Mouse (Mus musculus): ENCODE data around the gene Zfp451. TPM values are rescaled to one million over a fixed set of nuclear protein-coding genes. Genes with fewer than 3 reads are reported as not detected.
A peak's percentile ranks its signal among the peaks of the same experiment; 100 is the strongest.

Zfp451 gene
- polyA plus RNA-seq, 1 experiment = 5.0 TPM

DNA sequence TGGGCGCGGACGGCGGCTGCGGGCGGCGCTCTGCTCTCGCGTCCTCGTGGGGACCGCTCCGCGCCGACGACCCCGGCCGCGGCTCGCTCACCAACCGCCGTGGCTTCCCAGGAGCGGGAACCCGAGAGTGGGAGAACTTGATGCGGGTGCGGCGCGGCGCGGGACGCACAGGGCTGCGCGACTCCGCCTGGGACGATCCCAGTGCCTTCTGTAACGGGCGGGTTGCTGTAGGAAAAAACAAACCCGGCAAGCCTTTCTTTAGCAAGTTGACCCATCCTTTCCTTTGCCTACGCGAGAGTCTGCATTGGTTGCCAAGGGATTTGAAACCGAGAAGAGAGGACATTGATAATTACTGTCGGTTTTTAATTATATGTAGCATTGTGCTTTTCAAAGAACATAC, 94.2 kb downstream of the Zfp451 start:
- no peaks in the 10 kb centered on the region for H3K27me3 ChIP-seq (replicated peaks; ENCODE audit: control insufficient read depth, insufficient read depth, low read length)
- WGBS = under 1% methylated on average over 41 of the region's 41 CpGs
- no peaks in the 10 kb centered on the region; the same call in 1 of the 2 replicates for H3K36me3 ChIP-seq (ENCODE audit: control insufficient read depth, insufficient read depth, low read length)
- TF ChIP-seq CTCF (conservative IDR thresholded peaks at IDR 0.05; ENCODE audit: insufficient read depth, insufficient read length, low read depth, low read length) = no peak
- TF ChIP-seq POLR2A (IDR thresholded peaks at IDR 0.05; ENCODE audit: low read depth, low read length) = no peak
- no peaks in the 10 kb centered on the region for H3K4me1 ChIP-seq (ENCODE audit: control insufficient read depth, insufficient read depth, low read length)
- H3K27ac ChIP-seq (ENCODE audit: insufficient read depth, low read depth, low read length) = peak overlapping the region; percentile 37
- no peak for DNase-seq
- H3K4me3 ChIP-seq (ENCODE audit: insufficient read depth, low read depth, low read length) = peak overlapping the region; percentile 80

GRCm38 (mm10) chr1:33719733-33720225, 94.6 kb downstream of the Zfp451 start, which contains the start of gene Rab23:
Gene Rab23, plus strand, starts transcription at chr1:33719887.
- under 1% methylated on average over 54 of the region's 54 CpGs for WGBS
- peak within 1 kb of the TSS; percentile 37 for H3K27ac ChIP-seq (ENCODE audit: insufficient read depth, low read depth, low read length)
- peak within 1 kb of the TSS; percentile 80 for H3K4me3 ChIP-seq (ENCODE audit: insufficient read depth, low read depth, low read length)
- H3K27me3 ChIP-seq (replicated peaks; ENCODE audit: control insufficient read depth, insufficient read depth, low read length) = no peaks in the 10 kb centered on the region
- no peaks in the 10 kb centered on the region for H3K4me1 ChIP-seq (ENCODE audit: control insufficient read depth, insufficient read depth, low read length)
- no peak for TF ChIP-seq POLR2A (IDR thresholded peaks at IDR 0.05; ENCODE audit: low read depth, low read length)
- no peak for TF ChIP-seq CTCF (conservative IDR thresholded peaks at IDR 0.05; ENCODE audit: insufficient read depth, insufficient read length, low read depth, low read length)
- no peaks in the 10 kb centered on the region; the same call in 1 of the 2 replicates for H3K36me3 ChIP-seq (ENCODE audit: control insufficient read depth, insufficient read depth, low read length)
- DNase-seq = peak; percentile 87

GRCm38 (mm10) chr1:33717636-33718035, 96.8 kb downstream of the Zfp451 start:
- no peak overlapping the region for H3K4me3 ChIP-seq (ENCODE audit: insufficient read depth, low read depth, low read length)
- no peak overlapping the region for H3K27ac ChIP-seq (ENCODE audit: insufficient read depth, low read depth, low read length)
- 56% methylated on average over 1 of the region's 1 CpGs for WGBS
- TF ChIP-seq CTCF (conservative IDR thresholded peaks at IDR 0.05; ENCODE audit: insufficient read depth, insufficient read length, low read depth, low read length) = no peak
- TF ChIP-seq POLR2A (IDR thresholded peaks at IDR 0.05; ENCODE audit: low read depth, low read length) = no peak
- H3K4me1 ChIP-seq (ENCODE audit: control insufficient read depth, insufficient read depth, low read length) = no peaks in the 10 kb centered on the region
- no peaks in the 10 kb centered on the region for H3K36me3 ChIP-seq (ENCODE audit: control insufficient read depth, insufficient read depth, low read length)
- DNase-seq = no peak
- H3K27me3 ChIP-seq (replicated peaks; ENCODE audit: control insufficient read depth, insufficient read depth, low read length) = no peaks in the 10 kb centered on the region

- Histone ChIP-seq H3K27me3 (replicated peaks; ENCODE audit: control insufficient read depth, insufficient read depth, low read length) (no peaks in the 10 kb centered on the region), H3K4me3 (ENCODE audit: insufficient read depth, low read depth, low read length) (no peak overlapping the region), H3K4me1 (ENCODE audit: control insufficient read depth, insufficient read depth, low read length) (no peaks in the 10 kb centered on the region), H3K27ac (ENCODE audit: insufficient read depth, low read depth, low read length) (no peak overlapping the region), H3K36me3 (ENCODE audit: control insufficient read depth, insufficient read depth, low read length) (no peaks in the 10 kb centered on the region)
- WGBS = 4% methylated on average over 10 of the region's 10 CpGs
- TF ChIP-seq CTCF (conservative IDR thresholded peaks at IDR 0.05; ENCODE audit: insufficient read depth, insufficient read length, low read depth, low read length) (no peak), POLR2A (IDR thresholded peaks at IDR 0.05; ENCODE audit: low read depth, low read length) (no peak)
- DNase-seq = no peak
Observed at GRCm38 (mm10) chr1:33714796-33715195, 99.6 kb downstream of the Zfp451 start.

DNA sequence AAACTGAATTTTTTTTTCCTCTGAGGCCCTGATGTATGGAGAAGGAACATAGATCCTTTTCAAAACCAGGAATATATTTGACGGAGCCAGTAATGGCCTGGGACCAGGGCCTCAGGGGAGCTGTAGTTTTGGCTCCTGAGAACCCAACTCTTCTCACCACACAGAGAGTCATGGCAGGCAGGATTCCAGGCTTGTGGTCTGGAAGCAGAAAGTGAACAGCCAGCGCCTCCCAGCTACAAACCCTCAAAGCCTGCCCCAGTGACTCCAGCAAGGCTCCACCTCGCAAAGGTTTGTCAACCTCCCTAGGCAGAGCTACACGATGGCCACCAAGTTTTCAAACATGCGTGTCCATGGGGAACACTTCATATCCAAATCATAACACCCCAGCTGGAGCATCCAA, 102.4 kb downstream of the Zfp451 start:
- no peak for DNase-seq
- no peak overlapping the region for H3K27ac ChIP-seq (ENCODE audit: insufficient read depth, low read depth, low read length)
- H3K4me3 ChIP-seq (ENCODE audit: insufficient read depth, low read depth, low read length) = no peak overlapping the region
- no peaks in the 10 kb centered on the region for H3K4me1 ChIP-seq (ENCODE audit: control insufficient read depth, insufficient read depth, low read length)
- H3K27me3 ChIP-seq (replicated peaks; ENCODE audit: control insufficient read depth, insufficient read depth, low read length) = no peaks in the 10 kb centered on the region
- no peak for TF ChIP-seq CTCF (conservative IDR thresholded peaks at IDR 0.05; ENCODE audit: insufficient read depth, insufficient read length, low read depth, low read length)
- 91% methylated on average over 5 of the region's 5 CpGs for WGBS
- H3K36me3 ChIP-seq (ENCODE audit: control insufficient read depth, insufficient read depth, low read length) = no peaks in the 10 kb centered on the region

Other genes starting within 250 kb of the Zfp451 start
- gene Prim2, start 144.8 kb downstream of the Zfp451 start, polyA plus RNA-seq (2012; rRNA removed) = 2.9 and 3.0 TPM in 2 replicates
- 7.3 and 7.5 TPM in 2 replicates for gene Rab23, start 94.7 kb downstream of the Zfp451 start, polyA plus RNA-seq (2012; rRNA removed)
- 18.0 and 22.0 TPM in 2 replicates for gene Bag2, start 56.8 kb downstream of the Zfp451 start, polyA plus RNA-seq (2012; rRNA removed)
- gene Bend6, start 93.2 kb upstream of the Zfp451 start, polyA plus RNA-seq (2012; rRNA removed) = 0.16 TPM in 2 replicates
- 55.8 and 56.0 TPM in 2 replicates for gene Dst, start 93.6 kb upstream of the Zfp451 start, polyA plus RNA-seq (2012; rRNA removed)